Mouse (Mus musculus): ENCODE measurements at regions not wholly inside any gene's neighbourhood (a gene's known extent, or its start where the extent isn't known, plus 50 kb on each side); places are given as distances from the start of the nearest gene placed in this dataset.

DNA sequence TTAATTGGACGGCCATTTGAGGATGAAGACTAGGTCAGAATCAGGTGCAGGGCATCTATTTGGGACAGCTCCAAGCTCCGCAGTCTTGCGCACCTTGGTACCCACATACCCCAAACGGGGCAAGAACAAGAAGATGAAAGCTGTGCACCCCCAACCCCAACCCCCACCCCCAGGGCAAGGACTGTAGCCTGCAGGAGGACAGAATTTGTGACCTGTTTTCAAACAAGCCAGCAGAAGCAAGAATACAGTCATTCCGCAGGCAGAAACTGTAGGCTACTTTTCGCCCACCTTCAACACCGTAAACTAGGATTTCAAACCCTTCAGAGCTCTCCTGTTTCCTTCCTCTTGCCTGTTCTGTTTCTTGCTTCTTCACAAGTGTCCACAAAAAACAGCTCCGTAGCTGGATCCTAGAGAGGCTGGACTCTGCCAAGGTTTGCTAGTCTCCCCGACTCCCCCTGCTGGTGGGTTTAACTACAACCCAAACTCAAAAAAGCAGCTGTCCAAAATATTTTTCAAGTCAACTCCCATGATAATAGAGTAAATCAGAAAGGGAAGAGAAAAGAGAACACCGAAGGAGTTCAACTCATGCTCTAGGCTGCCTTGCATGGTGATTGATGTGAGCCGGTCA is 430.3 kb upstream of the Atp11b start:
- TF ChIP-seq GATA2 (IDR thresholded peaks at IDR 0.05; ENCODE audit: borderline replicate concordance, low read depth, low read length) (no peak), CTCF (IDR thresholded peaks at IDR 0.05; ENCODE audit: low read depth, low read length) (no peak), POLR2AphosphoS5 (IDR thresholded peaks at IDR 0.05; ENCODE audit: insufficient replicate concordance, low read depth, low read length) (no peak)

Measured in G1E (cell line).